Mouse (Mus musculus): ENCODE data around the gene Rps17.

DNA sequence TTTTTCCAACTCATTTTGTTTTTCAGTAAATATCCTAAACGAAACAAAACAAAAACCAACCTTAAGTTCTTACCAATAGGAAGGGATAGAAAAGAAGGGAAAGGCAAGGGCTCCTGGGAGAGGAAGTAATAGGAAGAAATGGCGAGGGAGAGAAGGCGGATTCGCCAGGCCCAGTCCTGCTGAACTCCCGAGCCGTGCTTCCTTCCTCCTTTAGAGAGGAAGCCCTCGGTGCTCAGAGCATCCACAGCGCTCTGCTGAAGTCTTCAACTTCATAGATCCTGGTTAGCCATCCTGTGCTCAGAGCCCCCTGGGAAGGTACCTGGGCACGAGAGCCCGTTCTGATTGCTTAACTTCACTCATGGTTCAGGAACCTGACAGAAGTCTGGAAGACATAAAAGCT, 17.4 kb downstream of the Rps17 start:
- no peak for TF ChIP-seq CTCF (IDR thresholded peaks at IDR 0.05; ENCODE audit: control insufficient read depth, insufficient read depth, insufficient replicate concordance, low read depth, low read length)
- TF ChIP-seq POLR2A (IDR thresholded peaks at IDR 0.05; ENCODE audit: control insufficient read depth, low read depth, low read length), result no peak

Measured in testis, adult 2 months (tissue).